In genomic region chr8:70844523-70844922, GRCm38 (mm10) we compare ENCODE assay signal across 8 mouse cellular contexts. TPM values are rescaled to one million over a fixed set of nuclear protein-coding genes. Genes with fewer than 3 reads are reported as not detected.
DNase-seq lines count a peak whose midpoint lies in the region.

No protein-coding gene starts in this region.

- DNase-seq in CD4-positive helper T cell, adult 2 months (ENCODE audit: low read depth, low spot score), result peak; percentile 84
- DNase-seq in adrenal gland, adult (ENCODE audit: inconsistent age in 2 of 2, low spot score in 1 of 2), result peak; percentile 89 to 96
- DNase-seq in embryo, embryonic 11 days, result peak; percentile 90
- peak; percentile 67 to 84 for DNase-seq in heart, adult 9 months (ENCODE audit: low spot score in 2 of 2)
- peak; percentile 90 to 98 for DNase-seq in layer of hippocampus, postnatal 25 days (ENCODE audit: extremely low spot score in 1 of 2, low spot score in 1 of 2)
- DNase-seq in lung, postnatal 36 days, result peak; percentile 95
- peak; percentile 96 for DNase-seq in retina, embryonic 14.5 days (ENCODE audit: low spot score)
- peak; percentile 85 to 88 for DNase-seq in thymus, postnatal 36 days

RNA-seq across cellular contexts. Expression of gene Arrdc2, which starts 5.0 kb away (rescaled TPM):
- total RNA-seq in layer of hippocampus, postnatal 25 days (2021), result 10 to 100 TPM; 15.0 to 18.7 TPM

RNA-seq across cellular contexts. Expression of gene Kcnn1, which starts 18.5 kb away (rescaled TPM):
- 10 to 100 TPM; 19.4 to 22.4 TPM for total RNA-seq in layer of hippocampus, postnatal 25 days (2021)

RNA-seq across cellular contexts. Expression of gene Ccdc124, which starts 29.2 kb away (rescaled TPM):
- total RNA-seq in layer of hippocampus, postnatal 25 days (2021), result 10 to 100 TPM; 92.7 to 95.6 TPM

RNA-seq across cellular contexts. Expression of gene Il12rb1, which starts 36.3 kb away (rescaled TPM):
- 1 to 10 TPM in 1 of 2 experiments, under 1 TPM in 1; 0.94 to 1.4 TPM for total RNA-seq in layer of hippocampus, postnatal 25 days (2021)

RNA-seq across cellular contexts. Expression of gene Mast3, which starts 39.7 kb away (rescaled TPM):
- 100 to 1,000 TPM; 411 to 437 TPM for total RNA-seq in layer of hippocampus, postnatal 25 days (2021)

Comparison
In these comparisons a context has a peak if more than half of its experiments do, and no peak if none do; other contexts are left out.
1. Peak in every context shown above with its lines: DNase-seq.